Mouse (Mus musculus): ENCODE results near the gene Nus1. TPM values are rescaled to one million over a fixed set of nuclear protein-coding genes. Genes with fewer than 3 reads are reported as not detected.

Gene Nus1
- total and polyA plus RNA-seq, 3 experiments, result 15.9 to 51.9 (median 27.9) TPM

- DNase-seq (ENCODE audit: extremely low read depth), result no peak
- dilution Hi-C loops (cut with MboI; ENCODE audit: extremely low pct_ligation_motif_present, extremely low pct_unique_long_range_greater_than_20kb, low sequenced_read_pairs) (no loop called here), in situ Hi-C loops (cut with MboI; ENCODE audit: low pct_ligation_motif_present, low pct_unique_long_range_greater_than_20kb, low sequenced_read_pairs) (no loop called here)
- no peak overlapping the region for H3K27ac ChIP-seq (ENCODE audit: insufficient read depth, low read depth)
- no peak overlapping the region for H3K4me2 ChIP-seq (ENCODE audit: insufficient read depth, low read depth, poor library complexity, severe bottlenecking)
- H3K36me3 ChIP-seq (replicated peaks in 1 of 2; ENCODE audit: control insufficient read depth in 1 of 2, insufficient read depth in 1 of 2, low read length in 1 of 2), result peaks cover 0 to 29% of the 10 kb centered on the region in 2 experiments
- peaks cover 43% of the 10 kb centered on the region for H3K79me2 ChIP-seq (replicated peaks; ENCODE audit: control insufficient read depth, extremely low read depth, insufficient read depth, poor library complexity, severe bottlenecking)
- H3K4me1 ChIP-seq (ENCODE audit: control insufficient read depth in 1 of 2, insufficient read depth in 2 of 2), result peaks cover 6 to 71% of the 10 kb centered on the region in 2 experiments
- H3K4me3 ChIP-seq (replicated peaks in 1 of 3; ENCODE audit: low read depth in 2 of 3, low read length in 2 of 3, poor library complexity in 1 of 3), result no peak overlapping the region
- TF ChIP-seq KAT2A (IDR thresholded peaks at IDR 0.05; ENCODE audit: insufficient replicate concordance, low read length) (no peak), GABPA (IDR thresholded peaks at IDR 0.05; ENCODE audit: insufficient replicate concordance, low read depth, low read length) (no peak), POLR2A (IDR thresholded peaks at IDR 0.05; ENCODE audit: low read depth, low read length) (no peak), EP300 (IDR thresholded peaks at IDR 0.05; ENCODE audit: low read length) (no peak), CTCF (conservative IDR thresholded peaks at IDR 0.05 in 1 of 2, IDR thresholded peaks at IDR 0.05 in 1 of 2; ENCODE audit: low read depth in 2 of 2, low read length in 2 of 2) (no peak)
- no peaks in the 10 kb centered on the region for H3K27me3 ChIP-seq (replicated peaks)
- no peaks in the 10 kb centered on the region for H3K9me3 ChIP-seq (replicated peaks; ENCODE audit: low read length)
- no peak overlapping the region for H3K9ac ChIP-seq (ENCODE audit: insufficient read depth, low read depth)
These were observed 3.2 kb downstream of the Nus1 start for GRCm38 (mm10) chr10:52420526-52420925.

GRCm38 (mm10) chr10:52421716-52422115, 4.4 kb downstream of the Nus1 start:
- Histone ChIP-seq H3K4me1 (ENCODE audit: control insufficient read depth in 1 of 2, insufficient read depth in 2 of 2) (peaks cover 11 to 79% of the 10 kb centered on the region in 2 experiments), H3K9ac (ENCODE audit: insufficient read depth, low read depth) (no peak overlapping the region), H3K4me3 (replicated peaks in 1 of 3; ENCODE audit: low read depth in 2 of 3, low read length in 2 of 3, poor library complexity in 1 of 3) (no peak overlapping the region), H3K27ac (ENCODE audit: insufficient read depth, low read depth) (no peak overlapping the region), H3K27me3 (replicated peaks) (no peaks in the 10 kb centered on the region), H3K9me3 (replicated peaks; ENCODE audit: low read length) (no peaks in the 10 kb centered on the region), H3K79me2 (replicated peaks; ENCODE audit: control insufficient read depth, extremely low read depth, insufficient read depth, poor library complexity, severe bottlenecking) (peaks cover 54% of the 10 kb centered on the region), H3K4me2 (ENCODE audit: insufficient read depth, low read depth, poor library complexity, severe bottlenecking) (no peak overlapping the region), H3K36me3 (replicated peaks in 1 of 2; ENCODE audit: control insufficient read depth in 1 of 2, insufficient read depth in 1 of 2, low read length in 1 of 2) (peaks cover 0 to 40% of the 10 kb centered on the region in 2 experiments)
- in situ Hi-C loops (cut with MboI; ENCODE audit: low pct_ligation_motif_present, low pct_unique_long_range_greater_than_20kb, low sequenced_read_pairs) (no loop called here), dilution Hi-C loops (cut with MboI; ENCODE audit: extremely low pct_ligation_motif_present, extremely low pct_unique_long_range_greater_than_20kb, low sequenced_read_pairs) (no loop called here)
- no peak for TF ChIP-seq GABPA (IDR thresholded peaks at IDR 0.05; ENCODE audit: insufficient replicate concordance, low read depth, low read length)
- no peak for TF ChIP-seq ZC3H11A (IDR thresholded peaks at IDR 0.05; ENCODE audit: low read depth, low read length)
- no peak for TF ChIP-seq RCOR1 (conservative IDR thresholded peaks at IDR 0.05; ENCODE audit: low read depth, low read length)
- no peak for TF ChIP-seq MEF2A (IDR thresholded peaks at IDR 0.05; ENCODE audit: borderline replicate concordance, low read depth, low read length)
- no peak for TF ChIP-seq MYC (IDR thresholded peaks at IDR 0.05; ENCODE audit: low read depth, low read length)
- no peak for TF ChIP-seq RAD21 (IDR thresholded peaks at IDR 0.05; ENCODE audit: low read depth, low read length)
- no peak for TF ChIP-seq UBTF (IDR thresholded peaks at IDR 0.05; ENCODE audit: low read depth, low read length)
- no peak for TF ChIP-seq JUND (conservative IDR thresholded peaks at IDR 0.05; ENCODE audit: low read depth, low read length)
- TF ChIP-seq IRF4 (IDR thresholded peaks at IDR 0.05; ENCODE audit: low read depth, low read length), result no peak
- TF ChIP-seq POLR2A (IDR thresholded peaks at IDR 0.05; ENCODE audit: low read depth, low read length), result no peak
- TF ChIP-seq SIN3A (IDR thresholded peaks at IDR 0.05; ENCODE audit: low read length), result no peak
- no peak for TF ChIP-seq E2F4 (IDR thresholded peaks at IDR 0.05; ENCODE audit: insufficient replicate concordance, low read depth, low read length)
- no peak for TF ChIP-seq POLR2AphosphoS2 (IDR thresholded peaks at IDR 0.05; ENCODE audit: low read depth, low read length)
- no peak for TF ChIP-seq ELF1 (IDR thresholded peaks at IDR 0.05; ENCODE audit: low read depth, low read length)
- no peak for DNase-seq (ENCODE audit: extremely low read depth)
